Mouse (Mus musculus) right cerebral cortex, postnatal 36 days (tissue): ENCODE measurements at regions not wholly inside any gene's neighbourhood (a gene's known extent, or its start where the extent isn't known, plus 50 kb on each side); places are given as distances from the start of the nearest gene placed in this dataset.

Source experiments
- DNase-seq, 2 experiments: peaks; one replicate each; pipeline ENCODE4 v3.0.0; 2022; ENCODE audit warnings: low spot score in 2 of 2, mixed read lengths in 1 of 2

GRCm38 (mm10) chr17:43219636-43220035 is 50.5 kb upstream of the Adgrf1 start:
- DNase-seq, result no peak
